Mouse (Mus musculus): Measurements from ENCODE around the gene Htatip2.

- TF ChIP-seq CTCF (IDR thresholded peaks at IDR 0.05; ENCODE audit: low read depth): no peak
- TF ChIP-seq EP300 (optimal IDR thresholded peaks at IDR 0.05): no peak
Observed at GRCm38 (mm10) chr7:49741474-49741873, 17.4 kb upstream of the Htatip2 start.
